Mouse (Mus musculus): Measurements from ENCODE around the gene Relch. TPM values are rescaled to one million over a fixed set of nuclear protein-coding genes. Genes with fewer than 3 reads are reported as not detected.
"Not testable (repeated sequence)": the region's sequence is repeated elsewhere in the genome, so short reads cannot be mapped to it uniquely, and the experiment has no call there.

Relch gene
- polyA plus RNA-seq, 1 experiment from 2014 or later = 45.4 TPM

DNA sequence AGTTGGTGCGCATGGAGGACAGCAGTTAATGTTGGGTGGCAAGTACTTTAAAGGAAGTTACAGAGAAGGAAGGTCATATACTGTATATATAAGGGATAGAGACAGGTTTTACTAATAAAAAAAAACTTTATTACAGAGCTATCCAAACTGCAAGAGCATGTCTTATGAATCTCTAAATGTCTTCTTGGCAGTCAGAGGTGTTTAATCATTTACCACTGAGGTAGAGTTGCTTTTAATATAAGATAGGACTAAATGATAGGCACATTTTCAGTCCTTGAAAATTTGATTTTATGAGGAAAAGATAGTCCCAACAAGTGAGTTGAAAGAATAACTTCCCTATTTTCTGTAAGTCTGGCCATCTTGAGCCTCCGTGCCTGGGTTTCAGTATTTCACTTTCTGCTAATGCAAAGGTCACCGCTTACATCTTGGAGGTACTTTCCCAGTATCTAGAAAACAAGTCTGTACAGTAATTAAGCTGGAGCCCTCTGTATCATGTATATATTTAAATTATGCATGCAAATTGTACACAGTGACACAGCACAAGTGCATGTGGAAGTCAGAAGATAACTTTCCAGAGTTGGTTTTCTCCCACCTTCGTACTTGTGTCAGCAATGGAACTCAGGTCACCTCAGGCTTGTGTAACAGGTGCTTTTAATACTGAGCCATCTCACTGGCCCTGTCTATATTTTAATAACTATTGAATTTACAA is 84.6 kb downstream of the Relch start:
- Histone ChIP-seq H3K27me3 (no peaks in the 10 kb centered on the region), H3K36me3 (peaks cover 29% of the 10 kb centered on the region), H3K4me2 (replicated peaks) (no peak overlapping the region), H3K4me3 (no peak overlapping the region), H3K9ac (no peak overlapping the region), H3K4me1 (no peaks in the 10 kb centered on the region), H3K27ac (no peak overlapping the region), H3K9me3 (replicated peaks) (no peaks in the 10 kb centered on the region)
- 95% methylated on average over 4 of the region's 4 CpGs for WGBS
- no peak for ATAC-seq (ENCODE audit: low FRiP score)

DNA sequence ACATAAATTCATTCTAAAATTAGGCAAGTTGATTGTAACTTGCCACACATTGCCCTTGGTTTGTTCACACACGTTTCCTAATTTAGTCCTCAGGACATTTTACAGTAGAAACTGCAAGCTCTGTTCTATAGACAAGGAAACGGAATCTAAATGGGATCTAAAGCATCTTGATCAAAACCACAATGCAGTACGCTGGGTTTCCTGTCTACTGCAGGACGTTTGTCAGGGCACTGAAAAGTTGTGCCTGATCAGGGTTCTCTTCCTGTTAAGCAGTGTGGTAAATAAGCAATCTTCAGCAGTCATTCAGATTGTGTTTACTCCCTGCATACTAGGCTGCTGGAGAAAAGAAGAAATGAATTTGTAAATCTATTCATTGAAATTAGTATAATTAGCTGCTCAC is 88.5 kb downstream of the Relch start:
- no peak for ATAC-seq (ENCODE audit: low FRiP score)
- H3K4me1 ChIP-seq = no peaks in the 10 kb centered on the region
- WGBS = 86% methylated on average over 4 of the region's 4 CpGs

DNA sequence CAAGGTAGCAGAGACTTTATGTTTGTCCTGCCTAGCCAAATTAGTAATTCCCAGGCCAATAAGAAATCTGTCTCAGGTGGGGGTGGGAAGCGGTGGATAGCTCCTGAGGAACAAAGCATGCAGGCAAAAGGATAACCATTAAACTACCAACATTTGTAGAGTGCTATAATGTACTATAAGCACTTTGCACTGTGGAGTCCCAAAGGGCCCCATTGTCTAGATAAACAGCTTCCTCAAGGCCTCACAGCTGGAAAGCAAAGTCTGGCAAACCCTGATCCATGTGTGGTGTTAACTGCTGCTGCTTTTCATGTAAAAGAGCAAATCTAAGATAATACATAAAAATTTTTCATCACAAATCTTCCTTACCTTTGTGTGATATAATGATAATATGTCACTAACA is 89.3 kb downstream of the Relch start:
- 94% methylated on average over 1 of the region's 1 CpGs for WGBS

More for the DNA sequence above, 88.5 kb downstream of the Relch start:
- H3K4me2 ChIP-seq (replicated peaks) = no peak overlapping the region
- H3K9ac ChIP-seq = no peak overlapping the region
- H3K9me3 ChIP-seq (replicated peaks) = no peaks in the 10 kb centered on the region
- H3K4me3 ChIP-seq = no peak overlapping the region
- H3K27ac ChIP-seq = no peak overlapping the region
- peaks cover 10% of the 10 kb centered on the region for H3K36me3 ChIP-seq
- no peaks in the 10 kb centered on the region for H3K27me3 ChIP-seq

GRCm38 (mm10) chr1:105758798-105759197 is 95.1 kb downstream of the Relch start:
- H3K4me3 ChIP-seq = no peak overlapping the region
- H3K4me1 ChIP-seq = no peaks in the 10 kb centered on the region
- H3K27ac ChIP-seq = no peak overlapping the region
- no peaks in the 10 kb centered on the region for H3K27me3 ChIP-seq
- H3K9me3 ChIP-seq (replicated peaks) = 0 out of 2 replicates have a peak, but pooled peaks cover 6% of the 10 kb centered on the region
- 87% methylated on average over 4 of the region's 4 CpGs for WGBS
- H3K9ac ChIP-seq = no peak overlapping the region
- H3K4me2 ChIP-seq (replicated peaks) = no peak overlapping the region
- H3K36me3 ChIP-seq = no peaks in the 10 kb centered on the region
- ATAC-seq (ENCODE audit: low FRiP score) = no peak

More for the DNA sequence above, 89.3 kb downstream of the Relch start:
- Histone ChIP-seq H3K4me3 (no peak overlapping the region), H3K9me3 (replicated peaks) (no peaks in the 10 kb centered on the region), H3K27me3 (no peaks in the 10 kb centered on the region), H3K27ac (no peak overlapping the region), H3K4me2 (replicated peaks) (no peak overlapping the region), H3K36me3 (peaks cover 9% of the 10 kb centered on the region), H3K9ac (no peak overlapping the region), H3K4me1 (no peaks in the 10 kb centered on the region)
- ATAC-seq (ENCODE audit: low FRiP score) = no peak

DNA sequence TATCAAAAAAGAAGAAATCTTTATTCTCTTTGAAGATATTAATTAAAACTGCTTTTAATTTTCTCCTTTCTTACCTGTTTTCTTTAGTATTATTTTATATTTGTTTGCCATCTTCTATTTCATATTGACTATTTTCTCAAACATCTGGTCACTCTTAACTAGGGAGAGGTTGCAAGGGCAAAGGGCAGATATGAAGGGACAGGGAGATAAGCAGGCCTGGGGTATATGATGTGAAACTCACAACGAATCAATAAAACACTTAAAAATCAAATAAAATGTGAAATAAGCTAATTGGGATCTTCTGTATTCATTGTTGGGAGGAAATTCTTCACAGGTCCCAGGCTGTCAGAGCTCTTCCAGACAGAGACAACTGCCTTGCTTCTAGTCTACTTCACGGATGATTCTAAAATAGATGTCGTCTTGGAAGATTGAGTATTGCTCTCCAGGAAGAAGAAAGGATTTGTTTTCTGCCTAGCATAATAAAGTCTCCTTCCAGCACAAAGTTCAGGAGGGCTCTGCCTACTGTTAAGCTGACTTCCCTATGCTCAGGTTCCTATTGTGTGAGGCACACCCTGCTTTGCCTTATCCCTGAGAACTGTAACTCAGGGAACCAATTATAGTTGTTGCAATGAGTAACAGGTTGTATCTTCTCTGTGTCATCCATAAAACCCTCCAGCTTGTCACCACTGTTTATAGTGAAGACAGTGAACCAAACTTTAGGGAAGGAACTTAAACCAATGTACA is 95.9 kb downstream of the Relch start:
- Histone ChIP-seq H3K9me3 (replicated peaks) (0 out of 2 replicates have a peak, but pooled peaks cover 6% of the 10 kb centered on the region), H3K9ac (no peak overlapping the region), H3K27ac (no peak overlapping the region), H3K36me3 (no peaks in the 10 kb centered on the region), H3K4me1 (no peaks in the 10 kb centered on the region), H3K27me3 (no peaks in the 10 kb centered on the region), H3K4me3 (no peak overlapping the region), H3K4me2 (replicated peaks) (no peak overlapping the region)
- no peak for ATAC-seq (ENCODE audit: low FRiP score)
- 90% methylated on average over 3 of the region's 3 CpGs for WGBS

DNA sequence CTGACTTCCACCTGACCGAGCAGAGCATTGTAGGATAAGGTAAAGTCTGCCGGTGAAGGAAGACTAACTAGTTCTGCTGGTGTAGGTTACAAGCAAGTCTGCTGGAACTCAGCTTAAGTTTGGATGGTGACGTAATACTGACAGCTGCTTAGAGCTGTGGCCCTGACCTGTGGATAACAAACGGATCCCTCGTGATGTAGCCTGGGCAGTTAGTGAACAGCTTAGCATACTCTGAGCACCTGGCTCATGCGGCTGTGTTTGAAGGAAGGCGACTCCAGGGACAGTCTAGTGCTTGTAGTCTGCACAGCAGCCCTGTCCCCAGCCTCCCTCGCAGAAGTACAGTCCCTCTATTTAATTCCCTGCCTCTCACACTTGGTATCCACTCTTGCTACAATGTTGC is 101.9 kb downstream of the Relch start:
- Histone ChIP-seq H3K9me3 (replicated peaks) (0 out of 2 replicates have a peak, but pooled peaks cover 6% of the 10 kb centered on the region), H3K36me3 (no peaks in the 10 kb centered on the region), H3K27me3 (no peaks in the 10 kb centered on the region), H3K4me2 (replicated peaks) (no peak overlapping the region), H3K27ac (no peak overlapping the region), H3K4me1 (no peaks in the 10 kb centered on the region), H3K4me3 (no peak overlapping the region), H3K9ac (no peak overlapping the region)
- WGBS = 75% methylated on average over 8 of the region's 8 CpGs
- no peak for ATAC-seq (ENCODE audit: low FRiP score)

DNA sequence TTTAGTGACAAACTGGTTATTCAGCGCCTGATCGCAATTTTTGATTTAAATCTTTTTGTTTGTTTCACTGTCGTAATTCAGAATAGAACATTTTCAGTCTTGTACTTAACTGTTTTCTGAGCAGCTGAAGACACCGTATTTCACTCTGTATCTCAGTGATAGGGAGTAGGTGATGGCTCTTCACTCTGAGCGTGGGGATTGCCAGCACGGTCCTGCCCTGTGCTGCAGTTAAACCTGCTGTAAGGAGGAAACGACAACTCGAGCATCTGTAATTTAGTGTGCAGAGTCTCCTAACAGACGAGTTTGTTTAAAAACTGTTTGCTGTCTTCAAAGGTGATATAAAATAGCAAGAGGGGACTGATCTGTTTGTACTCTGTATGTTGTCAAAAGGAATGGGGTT is 102.4 kb downstream of the Relch start:
- not testable (repeated sequence) for H3K9me3 ChIP-seq (replicated peaks)
- 88% methylated on average over 9 of the region's 9 CpGs for WGBS

GRCm38 (mm10) chr1:105768397-105768796 is 104.7 kb downstream of the Relch start:
- no peak overlapping the region for H3K4me2 ChIP-seq (replicated peaks)
- ATAC-seq (ENCODE audit: low FRiP score) = no peak
- no peaks in the 10 kb centered on the region for H3K9me3 ChIP-seq (replicated peaks)
- no peaks in the 10 kb centered on the region for H3K27me3 ChIP-seq
- no peaks in the 10 kb centered on the region for H3K36me3 ChIP-seq
- no peak overlapping the region for H3K27ac ChIP-seq
- H3K9ac ChIP-seq = no peak overlapping the region
- no peak overlapping the region for H3K4me3 ChIP-seq
- H3K4me1 ChIP-seq = no peaks in the 10 kb centered on the region
- WGBS = 91% methylated on average over 2 of the region's 2 CpGs

More for the DNA sequence above, 102.4 kb downstream of the Relch start:
- not testable (repeated sequence) for H3K4me2 ChIP-seq (replicated peaks); H3K27me3 ChIP-seq; H3K27ac ChIP-seq; H3K4me1 ChIP-seq; H3K4me3 ChIP-seq; H3K9ac ChIP-seq; ATAC-seq (ENCODE audit: low FRiP score); H3K36me3 ChIP-seq

DNA sequence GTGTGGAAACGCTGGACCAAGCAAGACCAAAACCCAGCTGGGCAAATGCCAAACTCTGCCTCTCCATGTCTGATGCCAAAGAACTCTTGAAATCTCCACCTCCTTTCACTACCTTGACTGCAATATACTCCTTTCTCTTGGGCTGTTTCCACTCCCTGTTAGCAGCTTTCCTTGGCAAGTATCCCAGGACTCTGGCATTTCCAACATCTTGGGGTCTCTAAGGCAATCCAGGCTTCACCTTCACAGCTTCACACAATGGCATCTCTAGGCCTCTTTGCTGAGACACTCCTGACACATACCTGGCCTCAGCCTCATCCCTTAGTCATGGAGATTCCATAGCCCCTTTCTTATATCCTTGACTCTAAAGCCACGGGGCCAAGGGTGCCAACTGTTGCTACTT is 107.0 kb downstream of the Relch start:
- H3K9ac ChIP-seq = no peak overlapping the region
- no peak overlapping the region for H3K27ac ChIP-seq
- H3K4me1 ChIP-seq = no peaks in the 10 kb centered on the region
- no peak overlapping the region for H3K4me3 ChIP-seq
- WGBS = 84% methylated on average over 2 of the region's 2 CpGs
- H3K36me3 ChIP-seq = no peaks in the 10 kb centered on the region
- no peaks in the 10 kb centered on the region for H3K27me3 ChIP-seq
- ATAC-seq (ENCODE audit: low FRiP score) = no peak
- no peak overlapping the region for H3K4me2 ChIP-seq (replicated peaks)
- H3K9me3 ChIP-seq (replicated peaks) = no peaks in the 10 kb centered on the region

- no peaks in the 10 kb centered on the region for H3K36me3 ChIP-seq
- no peak overlapping the region for H3K4me3 ChIP-seq
- H3K27ac ChIP-seq = no peak overlapping the region
- no peak overlapping the region for H3K4me2 ChIP-seq (replicated peaks)
- no peak for ATAC-seq (ENCODE audit: low FRiP score)
- WGBS = 89% methylated on average over 4 of the region's 4 CpGs
- peaks cover 19% of the 10 kb centered on the region for H3K27me3 ChIP-seq
- H3K9ac ChIP-seq = no peak overlapping the region
- no peaks in the 10 kb centered on the region for H3K9me3 ChIP-seq (replicated peaks)
- H3K4me1 ChIP-seq = peaks cover 4% of the 10 kb centered on the region; the same call in 1 of the 2 replicates
Observed at GRCm38 (mm10) chr1:105776426-105776825, 112.8 kb downstream of the Relch start.

DNA sequence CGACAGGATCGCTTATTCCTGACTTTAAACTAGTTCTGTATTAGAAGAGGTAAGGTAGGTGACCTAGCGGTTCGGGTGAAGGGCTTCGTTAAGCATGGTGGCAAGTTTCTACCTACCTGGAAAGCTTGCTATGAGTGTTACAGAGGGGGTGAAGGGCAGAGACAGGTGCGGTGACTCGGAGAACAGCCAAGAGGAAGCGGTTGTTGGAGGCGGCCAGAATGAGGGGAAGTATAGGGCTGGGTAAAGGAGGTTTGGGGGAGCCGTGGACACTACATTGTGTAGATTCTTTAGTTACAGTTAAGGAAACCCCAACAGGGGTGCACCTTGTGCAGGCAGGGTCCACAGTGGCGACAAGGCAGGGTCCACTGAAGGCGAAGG is 116.4 kb downstream of the Relch start:
- Histone ChIP-seq H3K27me3 (peaks cover 31% of the 10 kb centered on the region), H3K9ac (peak overlapping the region; percentile 62; the same call in 1 of the 2 replicates), H3K4me3 (peak overlapping the region; percentile 58), H3K36me3 (no peaks in the 10 kb centered on the region), H3K4me1 (peaks cover 4% of the 10 kb centered on the region; the same call in 1 of the 2 replicates), H3K9me3 (replicated peaks) (no peaks in the 10 kb centered on the region), H3K27ac (no peak overlapping the region), H3K4me2 (replicated peaks) (peak overlapping the region; percentile 93)
- peak; percentile 38; the same call in 1 of the 2 replicates for ATAC-seq (ENCODE audit: low FRiP score)
- 42% methylated on average over 12 of the region's 12 CpGs for WGBS

DNA sequence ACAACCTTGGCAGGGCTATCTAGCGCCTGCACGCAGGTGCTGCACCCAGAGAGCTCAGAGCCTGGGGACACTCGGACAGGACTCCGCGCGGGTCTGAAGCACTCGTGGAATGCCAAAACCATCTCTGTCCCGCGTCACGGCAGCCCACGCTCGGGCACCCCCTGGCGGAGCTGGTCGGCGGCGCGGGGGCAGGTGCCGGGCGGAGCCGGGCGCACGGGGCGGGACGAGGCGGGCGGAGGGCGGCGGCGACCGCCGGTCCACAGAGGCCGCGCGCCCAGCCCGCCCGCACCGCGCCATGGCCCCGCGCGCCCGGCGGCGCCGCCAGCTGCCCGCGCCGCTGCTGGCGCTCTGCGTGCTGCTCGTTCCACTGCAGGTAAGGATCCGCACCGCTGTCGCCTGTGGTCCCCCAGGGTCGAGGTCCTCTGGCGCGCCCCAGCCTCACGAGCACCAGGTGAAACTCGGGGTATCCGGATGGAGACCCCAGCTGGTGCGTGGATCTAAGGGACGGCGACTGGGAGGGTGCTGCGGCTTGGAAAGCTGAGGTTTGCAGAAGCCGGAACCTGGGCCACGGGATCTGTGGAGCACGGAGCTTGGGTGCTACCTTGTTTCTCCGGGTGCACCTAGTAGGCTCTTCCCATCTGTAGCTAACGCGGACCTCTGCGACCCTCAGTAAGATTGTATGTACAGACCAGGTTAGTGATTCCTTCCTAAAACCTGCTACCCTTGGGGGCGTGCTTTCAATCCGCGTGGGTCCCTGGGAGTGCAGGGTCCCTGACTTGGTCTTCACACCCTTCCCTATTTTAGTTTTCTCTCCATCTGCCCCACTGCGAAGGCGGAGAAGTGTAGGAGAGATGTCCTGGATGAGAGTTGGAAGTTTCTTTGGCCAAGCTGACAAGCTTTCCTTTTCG is 117.0 kb downstream of the Relch start, which contains the start of gene Tnfrsf11a:
Gene Tnfrsf11a (plus strand): TSS at position 262 of the 908 bp plus-strand sequence.
- Histone ChIP-seq H3K9me3 (replicated peaks) (no peaks in the 10 kb centered on the region), H3K9ac (peak within 1 kb of the TSS; percentile 62), H3K4me1 (peaks cover 4% of the 10 kb centered on the region; the same call in 1 of the 2 replicates), H3K27ac (no peak within 1 kb of the TSS), H3K4me3 (peak within 1 kb of the TSS; percentile 58), H3K36me3 (no peaks in the 10 kb centered on the region), H3K4me2 (replicated peaks) (peak within 1 kb of the TSS; percentile 93), H3K27me3 (peaks cover 31% of the 10 kb centered on the region)
- peak; percentile 80 for ATAC-seq (ENCODE audit: low FRiP score)
- 3% methylated on average over 68 of the region's 77 CpGs for WGBS

Data from hindbrain, embryonic 12.5 days (tissue).